Mouse (Mus musculus) lung, embryonic 16.5 days (tissue): ENCODE data around the gene Ltbp4. TPM values are rescaled to one million over a fixed set of nuclear protein-coding genes. Genes with fewer than 3 reads are reported as not detected.

Experiments
- ATAC-seq: fragments of 200-750 bp; cut with Nextera tagmentation; 2 replicates; pipeline ENCODE4 v1.8.0; 2017; ENCODE audit warnings: low read depth, mild to moderate bottlenecking, moderate library complexity
- H3K27ac ChIP-seq: fragments of 300-500 bp; sonication (generic); 2 replicates; pipeline ENCODE4 v1.5.1; 2014; ENCODE audit warnings: mild to moderate bottlenecking, control low read depth, low read length
- H3K27me3 ChIP-seq: fragments of 300-500 bp; sonication (generic); 2 replicates; pipeline ENCODE4 v1.6.1; 2014; ENCODE audit warnings: low read depth, low read length, mixed read lengths; ENCODE audit not compliant: control insufficient read depth, insufficient read depth
- H3K36me3 ChIP-seq: fragments of 300-500 bp; sonication (generic); 2 replicates; pipeline ENCODE4 v1.6.1; 2014; ENCODE audit warnings: low read length; ENCODE audit not compliant: control insufficient read depth, insufficient read depth
- H3K4me1 ChIP-seq: fragments of 300-500 bp; sonication (generic); replicated peaks from 2 replicates; pipeline ENCODE4 v1.6.1; 2014; ENCODE audit warnings: low read length, mixed read lengths; ENCODE audit not compliant: control insufficient read depth, insufficient read depth
- H3K4me2 ChIP-seq: fragments of 300-500 bp; sonication (generic); 2 replicates; pipeline ENCODE4 v1.6.1; 2014; ENCODE audit warnings: low read depth, low read length, control low read depth
- H3K4me3 ChIP-seq: fragments of 300-500 bp; sonication (generic); 2 replicates; pipeline ENCODE4 v1.5.1; 2014; ENCODE audit warnings: mild to moderate bottlenecking, low read length, control low read depth
- H3K9ac ChIP-seq: fragments of 300-500 bp; sonication (generic); 2 replicates; pipeline ENCODE4 v1.6.1; 2014; ENCODE audit warnings: low read length, control low read depth
- H3K9me3 ChIP-seq: fragments of 300-500 bp; sonication (generic); 2 replicates; pipeline ENCODE4 v1.6.1; 2016; ENCODE audit warnings: low read length; ENCODE audit not compliant: control insufficient read depth
- WGBS: fragments of 180-500 bp; shearing (Covaris S2); extraction: QIAGEN DNeasy Blood & Tissue Kit; methylation state at CpG from one replicate; pipeline ENCODE4 v1.1.7; 2014; 5-methylcytosine and 5-hydroxymethylcytosine counted together
- polyA plus RNA-seq: library from polyadenylated mRNA; unstranded; fragments of >200 nt; fragmentation: Nextera tagmentation; extraction: Ambion mirVana; gene quantifications from 2 replicates; pipeline ENCODE4 v1.2.1, GENCODE M21; 2015

The Ltbp4 gene
- polyA plus RNA-seq, 1 experiment from 2014 or later: 107 TPM

DNA sequence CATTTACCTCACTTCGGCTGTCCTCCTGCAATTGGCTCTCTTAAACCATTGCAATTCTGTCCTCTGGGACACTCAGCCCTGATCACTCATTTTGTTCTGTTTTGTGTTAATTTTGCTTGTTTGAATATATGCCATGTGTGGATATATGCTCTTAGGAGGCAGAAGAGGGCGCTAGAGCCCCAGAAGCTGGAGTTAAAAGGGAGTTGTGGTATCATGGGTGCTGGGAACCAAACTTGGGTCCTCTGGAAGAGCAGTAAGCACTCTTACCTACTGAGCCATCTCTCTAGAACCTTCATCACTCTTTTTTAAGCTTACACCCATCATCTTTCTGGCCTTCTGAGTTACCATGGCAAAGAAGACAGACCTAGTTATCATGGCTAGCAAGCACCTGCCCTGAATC, 21.7 kb upstream of the Ltbp4 start:
- Histone ChIP-seq H3K4me2 (no peak overlapping the region), H3K36me3 (no peaks in the 10 kb centered on the region), H3K4me3 (no peak overlapping the region), H3K9me3 (no peaks in the 10 kb centered on the region), H3K9ac (no peak overlapping the region), H3K4me1 (peaks cover 25% of the 10 kb centered on the region), H3K27ac (no peak overlapping the region), H3K27me3 (peaks cover 11% of the 10 kb centered on the region)
- 65% methylated on average over 2 of the region's 2 CpGs for WGBS
- no peak for ATAC-seq

DNA sequence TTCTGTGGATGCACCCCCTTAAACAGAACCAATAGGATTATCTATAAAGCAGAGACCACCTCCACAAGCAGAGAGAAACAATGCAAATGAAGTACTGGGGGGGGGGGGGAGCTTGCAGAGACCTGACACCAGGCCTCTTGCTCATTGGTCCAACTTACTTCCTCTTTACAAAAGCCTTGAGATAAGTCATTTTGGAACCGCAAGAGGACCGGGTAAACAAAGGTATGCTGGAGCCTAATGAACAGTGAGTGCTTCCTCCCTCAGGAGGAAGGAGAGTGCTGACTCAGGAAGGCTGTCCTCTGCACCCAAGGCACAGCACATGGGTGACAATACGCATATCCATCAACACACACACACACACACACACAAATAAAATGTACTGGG, 20.1 kb upstream of the Ltbp4 start:
- H3K27ac ChIP-seq: peak overlapping the region; percentile 81
- H3K9ac ChIP-seq: no peak overlapping the region
- WGBS: 16% methylated on average over 3 of the region's 3 CpGs
- H3K36me3 ChIP-seq: no peaks in the 10 kb centered on the region
- peaks cover 24% of the 10 kb centered on the region for H3K4me1 ChIP-seq
- H3K4me2 ChIP-seq: peak overlapping the region; percentile 72
- H3K4me3 ChIP-seq: peak overlapping the region; percentile 68
- no peak for ATAC-seq
- no peaks in the 10 kb centered on the region for H3K27me3 ChIP-seq
- no peaks in the 10 kb centered on the region for H3K9me3 ChIP-seq

DNA sequence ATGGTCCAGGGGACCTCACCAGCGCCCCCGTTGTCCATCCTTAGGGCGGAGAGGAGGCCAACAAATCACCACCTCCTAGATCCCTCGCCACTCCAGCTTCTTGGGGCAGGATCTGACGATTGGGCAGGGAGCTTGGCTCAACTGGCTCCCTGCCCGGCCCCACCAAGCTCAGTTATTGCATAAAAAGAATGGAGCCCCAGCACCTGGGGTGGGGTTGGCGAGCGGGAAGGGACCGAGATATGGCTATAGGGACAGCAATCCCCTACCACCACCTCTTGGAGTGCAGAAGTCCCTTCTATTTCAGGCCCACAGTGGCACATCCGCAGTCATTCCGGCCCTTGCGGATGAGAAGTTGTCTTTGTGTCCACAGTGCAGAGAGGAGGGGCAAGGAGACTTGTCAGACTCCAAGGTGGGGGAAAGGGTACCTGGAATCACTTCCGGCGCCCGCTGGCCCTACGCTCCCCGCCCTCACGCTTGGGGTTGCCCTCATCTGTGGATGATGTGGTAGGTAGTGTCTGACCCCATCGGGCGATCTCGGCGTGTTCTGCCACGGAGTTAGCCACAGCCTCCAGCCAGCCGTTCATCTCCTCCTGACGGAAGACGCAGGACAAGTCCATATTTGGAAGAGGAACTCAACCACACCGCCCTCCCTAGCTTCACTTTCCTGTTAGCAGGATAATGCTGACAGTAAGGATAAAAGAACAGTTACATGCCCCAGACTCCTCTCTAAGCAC, 19.5 kb upstream of the Ltbp4 start, which contains the start of gene Gm20479:
Gm20479 (minus strand) TSS at position 559 of the 734 bp plus-strand sequence.
- H3K36me3 ChIP-seq: no peaks in the 10 kb centered on the region
- H3K4me1 ChIP-seq: peaks cover 24% of the 10 kb centered on the region
- no peaks in the 10 kb centered on the region for H3K9me3 ChIP-seq
- H3K27ac ChIP-seq: peak within 1 kb of the TSS; percentile 81
- peak within 1 kb of the TSS; percentile 55 for H3K9ac ChIP-seq
- no peak for ATAC-seq
- 2% methylated on average over 27 of the region's 27 CpGs for WGBS
- peak within 1 kb of the TSS; percentile 68 for H3K4me3 ChIP-seq
- H3K27me3 ChIP-seq: no peaks in the 10 kb centered on the region
- H3K4me2 ChIP-seq: peak within 1 kb of the TSS; percentile 72

DNA sequence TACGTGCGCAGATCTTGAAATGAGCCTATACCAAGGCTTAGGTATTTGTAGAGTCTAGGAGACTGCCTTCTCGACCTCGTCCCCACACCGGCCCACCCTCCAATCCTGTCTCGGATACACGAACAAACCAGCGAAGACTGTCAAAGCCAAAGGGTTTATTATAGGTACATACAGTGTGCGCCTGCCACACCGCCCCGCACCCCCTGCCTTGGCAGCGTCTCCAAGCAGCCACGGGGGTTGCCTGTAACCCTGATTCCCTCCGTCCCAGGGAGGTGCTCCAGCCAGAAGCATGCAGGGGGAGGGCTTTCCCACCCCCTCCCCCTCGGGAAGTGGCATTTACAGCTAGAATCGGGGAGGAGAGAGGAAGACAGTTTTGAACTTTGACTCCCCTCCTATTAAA, 18.8 kb upstream of the Ltbp4 start:
- Histone ChIP-seq H3K4me2 (peak overlapping the region; percentile 72), H3K4me1 (peaks cover 24% of the 10 kb centered on the region), H3K36me3 (no peaks in the 10 kb centered on the region; the same call in 1 of the 2 replicates), H3K27me3 (no peaks in the 10 kb centered on the region), H3K27ac (peak overlapping the region; percentile 81), H3K9ac (peak overlapping the region; percentile 52), H3K9me3 (no peaks in the 10 kb centered on the region), H3K4me3 (peak overlapping the region; percentile 68)
- peak; percentile 25 for ATAC-seq
- WGBS: under 1% methylated on average over 16 of the region's 16 CpGs

DNA sequence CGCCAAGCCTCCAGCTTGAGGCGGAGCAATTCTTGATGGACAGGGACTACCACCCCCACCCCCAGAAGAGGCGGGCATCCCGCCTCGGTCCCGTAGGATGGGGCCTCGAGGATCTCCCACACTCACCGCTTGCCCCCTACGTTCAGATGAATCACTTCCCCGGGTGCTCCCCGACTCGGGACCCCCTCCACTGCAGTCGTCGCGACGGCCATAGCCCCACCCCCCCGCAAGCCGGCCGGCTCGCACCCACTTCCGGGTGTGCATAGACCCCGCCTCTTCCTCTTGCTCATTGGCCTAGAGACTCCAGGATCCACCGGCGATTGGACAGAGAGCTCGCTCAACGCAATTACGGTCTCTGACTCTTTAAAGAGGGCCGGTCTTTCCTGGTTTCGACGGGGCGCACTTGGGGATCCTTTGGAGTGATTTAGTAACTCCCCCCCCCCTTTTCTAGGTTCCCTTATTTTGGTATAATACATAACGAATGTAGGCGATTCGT, 18.3 kb upstream of the Ltbp4 start, which contains the start of gene Shkbp1:
Shkbp1 (minus strand) TSS at position 275 of the 496 bp plus-strand sequence.
- Histone ChIP-seq H3K36me3 (no peaks in the 10 kb centered on the region; the same call in 1 of the 2 replicates), H3K9me3 (no peaks in the 10 kb centered on the region), H3K27me3 (no peaks in the 10 kb centered on the region), H3K9ac (peak within 1 kb of the TSS; percentile 68), H3K27ac (peak within 1 kb of the TSS; percentile 81), H3K4me1 (peaks cover 22% of the 10 kb centered on the region), H3K4me2 (peak within 1 kb of the TSS; percentile 72), H3K4me3 (peak within 1 kb of the TSS; percentile 68)
- under 1% methylated on average over 34 of the region's 34 CpGs for WGBS
- ATAC-seq: peak; percentile 94

DNA sequence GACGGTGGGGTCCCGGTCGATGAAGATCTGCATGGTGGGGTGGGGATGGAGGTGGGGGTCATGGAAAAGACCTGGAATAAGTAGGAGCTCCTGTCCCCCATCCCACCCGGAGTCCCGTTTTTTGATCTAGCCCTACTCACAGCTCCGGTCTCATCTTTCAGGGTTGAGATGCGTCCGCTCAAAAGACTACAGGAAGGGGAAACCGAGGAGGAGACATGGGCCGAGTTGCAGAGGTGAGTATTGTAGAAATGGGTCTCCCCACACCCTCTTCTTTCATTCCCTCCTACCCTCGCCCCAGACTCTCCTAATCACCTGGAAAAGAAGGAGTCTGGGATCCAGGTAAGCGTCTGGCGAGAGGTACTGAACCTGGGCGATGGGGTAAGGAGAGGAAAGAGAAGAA, 17.8 kb upstream of the Ltbp4 start:
- Histone ChIP-seq H3K27me3 (no peaks in the 10 kb centered on the region), H3K36me3 (peaks cover 2% of the 10 kb centered on the region; the same call in 1 of the 2 replicates), H3K27ac (no peak overlapping the region), H3K9me3 (no peaks in the 10 kb centered on the region), H3K4me3 (peak overlapping the region; percentile 68), H3K4me2 (peak overlapping the region; percentile 72), H3K9ac (peak overlapping the region; percentile 68), H3K4me1 (peaks cover 22% of the 10 kb centered on the region)
- WGBS: 5% methylated on average over 14 of the region's 14 CpGs
- ATAC-seq: no peak

DNA sequence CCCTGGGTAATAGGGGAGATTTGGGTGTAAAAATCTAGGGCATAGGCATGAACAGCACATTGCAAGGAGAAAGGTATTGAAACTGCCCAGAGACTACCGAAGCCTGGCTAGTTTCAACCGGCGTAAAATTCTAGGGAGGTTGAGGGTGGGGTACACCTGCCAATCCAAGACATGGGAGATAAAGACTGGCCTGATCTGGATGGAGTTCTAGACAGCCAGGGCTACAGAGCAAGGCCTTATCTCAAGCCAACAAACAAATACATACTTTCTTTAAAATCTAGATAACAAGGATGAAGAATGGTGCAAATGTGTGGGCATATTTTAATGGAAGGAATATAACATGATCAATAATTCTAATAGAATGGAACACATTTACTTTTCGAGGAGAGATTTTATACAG, 17.3 kb upstream of the Ltbp4 start:
- ATAC-seq: no peak
- Histone ChIP-seq H3K9ac (no peak overlapping the region), H3K4me3 (peak overlapping the region; percentile 68), H3K27ac (no peak overlapping the region), H3K4me1 (peaks cover 22% of the 10 kb centered on the region), H3K4me2 (peak overlapping the region; percentile 72), H3K27me3 (no peaks in the 10 kb centered on the region), H3K36me3 (peaks cover 3% of the 10 kb centered on the region; the same call in 1 of the 2 replicates), H3K9me3 (no peaks in the 10 kb centered on the region)
- 50% methylated on average over 4 of the region's 4 CpGs for WGBS

DNA sequence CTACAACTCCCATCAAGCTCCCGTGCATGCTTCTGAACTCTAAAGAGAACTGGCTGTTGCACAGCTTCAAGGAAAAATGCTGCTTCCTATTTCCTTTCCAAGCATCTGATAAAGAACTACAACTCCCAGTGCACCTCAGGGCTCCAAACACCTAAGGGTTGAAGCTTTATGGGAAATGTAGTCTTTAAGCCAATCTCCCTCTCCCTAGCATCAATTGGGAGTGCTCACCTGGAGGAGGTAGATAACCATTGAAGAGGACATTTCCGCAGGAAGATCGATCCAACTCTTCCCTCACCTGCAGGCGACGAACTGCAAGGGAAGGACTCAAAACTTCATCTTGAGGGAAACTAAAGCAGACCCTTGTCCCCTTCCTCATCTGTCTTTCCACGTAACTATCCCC, 16.7 kb upstream of the Ltbp4 start:
- WGBS: 31% methylated on average over 6 of the region's 6 CpGs
- Histone ChIP-seq H3K4me2 (peak overlapping the region; percentile 72), H3K27ac (no peak overlapping the region), H3K36me3 (peaks cover 3% of the 10 kb centered on the region; the same call in 1 of the 2 replicates), H3K27me3 (no peaks in the 10 kb centered on the region), H3K4me3 (no peak overlapping the region; the same call in 1 of the 2 replicates), H3K9ac (no peak overlapping the region), H3K4me1 (peaks cover 22% of the 10 kb centered on the region), H3K9me3 (no peaks in the 10 kb centered on the region)
- ATAC-seq: 0 out of 2 replicates have a peak, but pooled peaks have one; percentile 6

DNA sequence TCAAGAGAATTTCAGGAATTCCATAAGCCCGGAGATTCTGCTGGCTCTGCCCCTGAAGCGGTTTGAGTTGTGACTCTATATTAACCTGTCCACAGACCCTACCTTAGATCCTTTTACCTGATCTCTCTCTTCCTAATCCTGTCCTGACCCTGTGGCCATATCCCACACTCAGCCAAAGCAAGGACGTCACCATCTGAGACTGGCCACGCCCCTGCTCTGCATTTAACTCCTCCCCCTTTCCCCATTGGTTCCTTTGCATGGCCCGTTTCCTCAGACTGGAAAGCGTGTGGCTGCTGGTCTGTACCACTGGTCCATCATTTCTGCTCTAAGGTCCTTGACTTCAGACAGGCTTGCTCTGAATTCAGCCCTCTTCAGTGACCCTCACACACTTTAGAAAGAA, 8.0 kb upstream of the Ltbp4 start:
- peaks cover 5% of the 10 kb centered on the region; the same call in 1 of the 2 replicates for H3K36me3 ChIP-seq
- no peak overlapping the region for H3K4me2 ChIP-seq
- H3K27me3 ChIP-seq: no peaks in the 10 kb centered on the region
- H3K9ac ChIP-seq: no peak overlapping the region
- H3K4me3 ChIP-seq: no peak overlapping the region
- peak; percentile 50; the same call in 1 of the 2 replicates for ATAC-seq
- H3K9me3 ChIP-seq: no peaks in the 10 kb centered on the region
- WGBS: 16% methylated on average over 6 of the region's 6 CpGs
- no peaks in the 10 kb centered on the region for H3K4me1 ChIP-seq
- no peak overlapping the region for H3K27ac ChIP-seq
